Mouse (Mus musculus) testis, postnatal 14 days (tissue): ENCODE results near the gene Nmb.

Experiments used
- DNase-seq: peaks from one replicate; pipeline ENCODE4 v3.0.0; 2021; ENCODE audit warnings: low spot score

Nmb gene

GRCm38 (mm10) chr7:80860227-80860626, 44.6 kb downstream of the Nmb start:
- DNase-seq, result peak; percentile 47

- DNase-seq, result peak; percentile 59
Observed at GRCm38 (mm10) chr7:80857181-80857580, 47.7 kb downstream of the Nmb start.

DNA sequence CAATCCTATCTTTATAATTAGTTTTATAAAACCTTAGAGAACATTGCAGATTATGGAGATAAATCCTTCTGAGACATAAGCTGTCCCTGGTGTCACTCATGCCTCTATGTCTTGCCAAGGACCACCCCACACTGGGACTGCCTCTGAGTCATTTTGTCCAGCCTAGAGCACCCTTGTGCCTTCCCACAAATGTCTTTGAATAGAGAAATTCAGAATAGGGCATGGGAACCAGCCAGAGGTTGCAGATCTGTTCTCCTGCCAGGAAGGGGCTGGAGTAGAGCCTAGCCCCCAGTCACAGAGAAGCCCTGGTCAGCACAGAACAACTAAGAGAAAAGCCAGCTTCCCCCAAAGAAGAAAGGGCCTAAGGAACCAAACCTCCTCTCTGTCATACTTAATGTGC, 49.6 kb downstream of the Nmb start:
- no peak for DNase-seq

GRCm38 (mm10) chr7:80853218-80853617, 51.7 kb downstream of the Nmb start:
- no peak for DNase-seq
